Mouse (Mus musculus): ENCODE data around the gene Ankrd13a. TPM values are rescaled to one million over a fixed set of nuclear protein-coding genes. Genes with fewer than 3 reads are reported as not detected.

Gene Ankrd13a
- polyA plus RNA-seq, 1 experiment: 71.8 TPM

GRCm38 (mm10) chr5:114822796-114823688 lies 48.6 kb downstream of the Ankrd13a start, which contains the start of gene 1500011B03Rik:
Gene 1500011B03Rik (minus strand): TSS chr5:114823468.
- H3K9me3 ChIP-seq (replicated peaks; ENCODE audit: control insufficient read depth, insufficient read depth, low read length, poor library complexity, severe bottlenecking): peaks cover 14% of the 10 kb centered on the region
- H3K36me3 ChIP-seq (ENCODE audit: control insufficient read depth, insufficient read depth, low read length, poor library complexity, severe bottlenecking): peaks cover 2% of the 10 kb centered on the region; the same call in 1 of the 2 replicates
- peak within 1 kb of the TSS; percentile 92 for H3K4me3 ChIP-seq (ENCODE audit: low read depth, low read length)
- TF ChIP-seq POLR2A (IDR thresholded peaks at IDR 0.05; ENCODE audit: insufficient read depth, low read length) (peak; percentile 76), CTCF (IDR thresholded peaks at IDR 0.05; ENCODE audit: low read depth, low read length) (no peak)
- peak within 1 kb of the TSS; percentile 66 for H3K9ac ChIP-seq (ENCODE audit: low read depth, poor library complexity, severe bottlenecking)
- no peak within 1 kb of the TSS for H3K27ac ChIP-seq (ENCODE audit: insufficient read depth, low read length)
- no peaks in the 10 kb centered on the region for H3K27me3 ChIP-seq (ENCODE audit: control insufficient read depth, insufficient read depth, low read length, poor library complexity, severe bottlenecking)
- peaks cover 4% of the 10 kb centered on the region for H3K4me1 ChIP-seq (ENCODE audit: control insufficient read depth, insufficient read depth, low read length)

DNA sequence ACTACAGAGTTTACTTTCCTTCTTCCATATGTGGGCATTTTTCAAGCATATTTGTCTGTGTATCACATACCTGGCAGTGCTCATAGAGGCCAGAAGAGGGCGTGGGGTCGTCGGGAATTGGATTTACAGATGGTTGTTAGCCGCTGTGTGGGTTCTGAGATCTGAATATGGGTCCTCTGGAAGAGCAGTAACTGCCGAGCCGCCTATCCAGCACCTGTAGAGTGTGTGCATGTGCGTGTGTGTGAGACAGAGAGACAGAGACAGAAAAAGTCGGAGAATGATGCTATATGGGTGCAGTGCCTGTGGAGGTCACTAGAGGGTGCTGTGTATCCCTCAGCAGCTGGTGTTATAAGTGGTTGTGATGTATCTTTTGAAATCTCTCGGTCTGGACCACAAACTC lies 49.7 kb downstream of the Ankrd13a start:
- H3K9me3 ChIP-seq (replicated peaks; ENCODE audit: control insufficient read depth, insufficient read depth, low read length, poor library complexity, severe bottlenecking): peaks cover 14% of the 10 kb centered on the region
- peak overlapping the region; percentile 14; the same call in 1 of the 2 replicates for H3K9ac ChIP-seq (ENCODE audit: low read depth, poor library complexity, severe bottlenecking)
- H3K4me1 ChIP-seq (ENCODE audit: control insufficient read depth, insufficient read depth, low read length): peaks cover 4% of the 10 kb centered on the region
- H3K36me3 ChIP-seq (ENCODE audit: control insufficient read depth, insufficient read depth, low read length, poor library complexity, severe bottlenecking): peaks cover 2% of the 10 kb centered on the region; the same call in 1 of the 2 replicates
- no peak for TF ChIP-seq EP300 (IDR thresholded peaks at IDR 0.05; ENCODE audit: insufficient read depth, low read depth, low read length)
- TF ChIP-seq POLR2A (IDR thresholded peaks at IDR 0.05; ENCODE audit: insufficient read depth, low read length): no peak
- peak; percentile 57 for TF ChIP-seq CTCF (IDR thresholded peaks at IDR 0.05; ENCODE audit: low read depth, low read length)
- H3K27ac ChIP-seq (ENCODE audit: insufficient read depth, low read length): no peak overlapping the region
- peak overlapping the region; percentile 85 for H3K4me3 ChIP-seq (ENCODE audit: low read depth, low read length)
- H3K27me3 ChIP-seq (ENCODE audit: control insufficient read depth, insufficient read depth, low read length, poor library complexity, severe bottlenecking): no peaks in the 10 kb centered on the region

DNA sequence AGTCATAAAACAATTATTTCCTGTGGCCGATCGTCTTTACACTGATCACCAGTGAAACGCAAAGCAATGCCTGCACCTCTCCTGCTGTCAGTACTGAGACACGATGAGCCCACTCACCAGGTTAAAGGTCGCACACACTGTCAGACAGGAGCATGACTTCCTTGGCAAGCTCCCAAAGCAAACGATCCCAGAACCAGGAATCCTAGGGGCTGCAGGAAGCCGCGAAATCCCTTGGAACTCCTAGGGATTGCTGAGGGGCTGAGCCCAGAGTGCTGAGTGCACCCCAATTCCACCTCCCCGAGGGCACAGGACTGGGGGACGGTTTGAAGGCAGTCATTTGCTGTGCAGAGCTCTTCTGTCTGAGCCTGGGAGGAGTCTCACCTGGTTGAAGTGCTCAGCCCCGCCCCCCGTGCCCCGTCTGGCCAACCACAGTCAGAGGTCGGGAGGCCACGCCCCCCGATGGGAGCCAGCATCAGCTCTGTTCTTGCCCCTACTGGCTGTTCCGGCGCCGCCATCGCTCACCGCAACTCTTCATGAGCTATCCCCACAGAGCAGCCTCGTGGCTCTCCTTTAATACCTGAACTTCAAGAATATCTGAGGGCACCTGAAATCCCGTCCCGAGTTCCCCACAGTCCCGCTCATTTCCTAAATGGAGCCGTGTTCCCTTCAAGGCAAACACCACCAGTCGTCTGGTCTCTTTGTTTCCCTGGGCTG lies 51.7 kb downstream of the Ankrd13a start:
- H3K27ac ChIP-seq (ENCODE audit: insufficient read depth, low read length): peak overlapping the region; percentile 27
- peaks cover 2% of the 10 kb centered on the region; the same call in 1 of the 2 replicates for H3K36me3 ChIP-seq (ENCODE audit: control insufficient read depth, insufficient read depth, low read length, poor library complexity, severe bottlenecking)
- H3K4me3 ChIP-seq (ENCODE audit: low read depth, low read length): peak overlapping the region; percentile 57
- peak; percentile 82 for TF ChIP-seq POLR2A (IDR thresholded peaks at IDR 0.05; ENCODE audit: insufficient read depth, low read length)
- TF ChIP-seq CTCF (IDR thresholded peaks at IDR 0.05; ENCODE audit: low read depth, low read length): no peak
- no peak for TF ChIP-seq EP300 (IDR thresholded peaks at IDR 0.05; ENCODE audit: insufficient read depth, low read depth, low read length)
- H3K9ac ChIP-seq (ENCODE audit: low read depth, poor library complexity, severe bottlenecking): peak overlapping the region; percentile 53
- H3K27me3 ChIP-seq (ENCODE audit: control insufficient read depth, insufficient read depth, low read length, poor library complexity, severe bottlenecking): no peaks in the 10 kb centered on the region
- peaks cover 4% of the 10 kb centered on the region for H3K4me1 ChIP-seq (ENCODE audit: control insufficient read depth, insufficient read depth, low read length)
- peaks cover 13% of the 10 kb centered on the region for H3K9me3 ChIP-seq (replicated peaks; ENCODE audit: control insufficient read depth, insufficient read depth, low read length, poor library complexity, severe bottlenecking)

DNA sequence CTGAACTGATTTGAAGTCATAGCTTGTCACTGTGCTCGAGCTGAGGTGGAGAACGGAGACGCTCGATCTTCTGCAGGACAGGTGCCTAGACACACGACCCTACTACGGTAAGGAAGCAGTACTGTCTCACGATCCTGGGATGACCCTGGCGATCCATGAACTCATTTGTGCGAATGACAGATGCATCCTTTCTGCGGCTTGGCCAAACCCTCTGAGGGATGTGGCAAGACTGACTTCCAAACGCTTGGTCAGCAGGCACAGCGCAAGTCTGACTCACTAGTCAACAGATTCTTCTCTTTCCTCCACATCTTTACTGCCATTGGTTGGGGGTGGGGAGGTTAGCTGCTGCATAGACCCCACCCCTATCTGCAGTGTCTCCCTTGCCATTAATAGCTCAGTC lies 53.0 kb downstream of the Ankrd13a start:
- H3K4me1 ChIP-seq (ENCODE audit: control insufficient read depth, insufficient read depth, low read length): peaks cover 4% of the 10 kb centered on the region
- no peaks in the 10 kb centered on the region for H3K27me3 ChIP-seq (ENCODE audit: control insufficient read depth, insufficient read depth, low read length, poor library complexity, severe bottlenecking)
- H3K9me3 ChIP-seq (replicated peaks; ENCODE audit: control insufficient read depth, insufficient read depth, low read length, poor library complexity, severe bottlenecking): peaks cover 1% of the 10 kb centered on the region
- no peak overlapping the region for H3K9ac ChIP-seq (ENCODE audit: low read depth, poor library complexity, severe bottlenecking)
- no peak overlapping the region for H3K27ac ChIP-seq (ENCODE audit: insufficient read depth, low read length)
- no peak overlapping the region for H3K4me3 ChIP-seq (ENCODE audit: low read depth, low read length)
- H3K36me3 ChIP-seq (ENCODE audit: control insufficient read depth, insufficient read depth, low read length, poor library complexity, severe bottlenecking): no peaks in the 10 kb centered on the region; the same call in 1 of the 2 replicates
- no peak for TF ChIP-seq EP300 (IDR thresholded peaks at IDR 0.05; ENCODE audit: insufficient read depth, low read depth, low read length)
- no peak for TF ChIP-seq POLR2A (IDR thresholded peaks at IDR 0.05; ENCODE audit: insufficient read depth, low read length)
- TF ChIP-seq CTCF (IDR thresholded peaks at IDR 0.05; ENCODE audit: low read depth, low read length): no peak

DNA sequence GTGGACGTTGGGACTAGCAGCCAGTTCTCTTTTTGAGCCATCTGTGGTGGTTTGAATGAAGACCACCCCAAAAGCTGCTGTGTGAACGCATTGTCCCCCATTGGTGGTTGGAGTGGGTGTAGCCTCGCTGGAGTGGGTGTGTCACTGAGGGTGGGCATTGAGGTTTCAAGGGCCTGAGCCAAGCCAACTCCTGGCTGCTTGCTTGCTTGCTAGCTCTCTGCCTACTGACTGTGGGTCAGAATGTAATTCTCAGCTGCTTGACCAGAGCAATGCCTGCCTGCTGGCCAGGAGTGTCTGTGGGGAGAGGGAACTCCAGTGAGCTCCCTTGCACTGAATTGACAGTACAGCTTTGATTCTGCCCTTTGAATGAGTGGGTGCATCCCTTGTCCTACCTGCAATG lies 55.3 kb downstream of the Ankrd13a start:
- Histone ChIP-seq H3K4me3 (ENCODE audit: low read depth, low read length) (no peak overlapping the region), H3K4me1 (ENCODE audit: control insufficient read depth, insufficient read depth, low read length) (peaks cover 4% of the 10 kb centered on the region), H3K9me3 (replicated peaks; ENCODE audit: control insufficient read depth, insufficient read depth, low read length, poor library complexity, severe bottlenecking) (no peaks in the 10 kb centered on the region), H3K9ac (ENCODE audit: low read depth, poor library complexity, severe bottlenecking) (no peak overlapping the region), H3K27ac (ENCODE audit: insufficient read depth, low read length) (no peak overlapping the region), H3K36me3 (ENCODE audit: control insufficient read depth, insufficient read depth, low read length, poor library complexity, severe bottlenecking) (no peaks in the 10 kb centered on the region), H3K27me3 (ENCODE audit: control insufficient read depth, insufficient read depth, low read length, poor library complexity, severe bottlenecking) (no peaks in the 10 kb centered on the region)
- no peak for TF ChIP-seq POLR2A (IDR thresholded peaks at IDR 0.05; ENCODE audit: insufficient read depth, low read length)
- peak; percentile 0 for TF ChIP-seq CTCF (IDR thresholded peaks at IDR 0.05; ENCODE audit: low read depth, low read length)
- TF ChIP-seq EP300 (IDR thresholded peaks at IDR 0.05; ENCODE audit: insufficient read depth, low read depth, low read length): no peak

Measured in ES-Bruce4 (cell line).